Mouse (Mus musculus) ES-E14 (cell line): ENCODE data around the gene Ube2d3. TPM values are rescaled to one million over a fixed set of nuclear protein-coding genes. Genes with fewer than 3 reads are reported as not detected.

ENCODE experiments used
- DNase-seq: peaks from one replicate; pipeline ENCODE4 v3.0.0-alpha.2; 2013; ENCODE audit warnings: low read depth, low spot score
- H3K27ac ChIP-seq: 2 replicates; pipeline ENCODE4 v1.5.1; 2012; ENCODE audit warnings: low read depth, mild to moderate bottlenecking, low read length, moderate library complexity, mixed read lengths; ENCODE audit not compliant: poor library complexity, insufficient read depth, severe bottlenecking
- H3K36me3 ChIP-seq: 2 replicates; pipeline ENCODE4 v1.6.1; 2012; ENCODE audit warnings: mild to moderate bottlenecking, low read length, moderate library complexity, mixed read lengths; ENCODE audit not compliant: control insufficient read depth, poor library complexity, insufficient read depth, severe bottlenecking
- H3K4me1 ChIP-seq, 2 experiments: fragments of 150-350 bp in 1 of 2; sonication (generic) in 1 of 2; 2 replicates each; pipeline ENCODE4 v1.6.1; 2012; ENCODE audit warnings: low read length in 2 of 2, mild to moderate bottlenecking in 1 of 2, mixed read lengths in 1 of 2; ENCODE audit not compliant: control insufficient read depth in 2 of 2, insufficient read depth in 2 of 2, poor library complexity in 1 of 2
- H3K4me3 ChIP-seq, 2 experiments: fragments of 150-350 bp in 1 of 2; sonication (generic) in 1 of 2; 2 replicates each; pipeline ENCODE4 v1.5.1; 2012; ENCODE audit warnings: low read length in 2 of 2, low read depth in 1 of 2, mild to moderate bottlenecking in 1 of 2, mixed read lengths in 1 of 2; ENCODE audit not compliant: insufficient read depth in 1 of 2, poor library complexity in 1 of 2, severe bottlenecking in 1 of 2
- H3K9ac ChIP-seq: 2 replicates; pipeline ENCODE4 v1.6.1; 2012; ENCODE audit warnings: low read depth, mild to moderate bottlenecking, low read length, mixed read lengths; ENCODE audit not compliant: poor library complexity, insufficient read depth, severe bottlenecking
- H3K9me3 ChIP-seq: fragments of 150-350 bp; sonication (generic); 2 replicates; pipeline ENCODE4 v1.6.1; 2012; ENCODE audit warnings: low read depth, mild to moderate bottlenecking, low read length; ENCODE audit not compliant: control insufficient read depth, insufficient read depth
- CHD2 ChIP-seq: IDR thresholded peaks from 2 replicates; pipeline ENCODE4 v1.6.1; 2014; ENCODE audit warnings: mild to moderate bottlenecking, low read depth, low read length, inconsistent platforms
- HCFC1 ChIP-seq: IDR thresholded peaks from 2 replicates; pipeline ENCODE4 v1.6.1; 2012; ENCODE audit warnings: low read length, inconsistent platforms, borderline replicate concordance; ENCODE audit not compliant: insufficient read depth
- MAFK ChIP-seq: IDR thresholded peaks from 2 replicates; pipeline ENCODE4 v1.6.1; 2014; ENCODE audit warnings: mild to moderate bottlenecking, low read depth, low read length, inconsistent platforms; ENCODE audit not compliant: insufficient read depth
- ZC3H11A ChIP-seq: IDR thresholded peaks from 2 replicates; pipeline ENCODE4 v1.6.1; 2012; ENCODE audit warnings: low read depth, mild to moderate bottlenecking, inconsistent platforms, low read length, borderline replicate concordance
- ZNF384 ChIP-seq: IDR thresholded peaks from 2 replicates; pipeline ENCODE4 v1.6.1; 2012; ENCODE audit warnings: low read depth, low read length, inconsistent platforms
- in situ Hi-C, 2 experiments: fragments of 600-800 bp; cut with MboI; formaldehyde crosslinking; loops; one replicate each; pipeline ENCODE4 v1.15.1; 2025; ENCODE audit warnings: low sequenced_read_pairs in 2 of 2, inconsistent platforms in 1 of 2; ENCODE audit not compliant: unreplicated experiment in 2 of 2
- total RNA-seq: library from RNA; depleted of rRNA; stranded (reverse); fragments of 300-350 nt; gene quantifications from 2 replicates; pipeline ENCODE4 v1.2.3, GENCODE M21; 2012

The Ube2d3 gene
- total RNA-seq, 1 experiment: 321 TPM

- no peak overlapping the region for H3K27ac ChIP-seq
- H3K9ac ChIP-seq: no peak overlapping the region
- no peak for DNase-seq
- H3K9me3 ChIP-seq: no peaks in the 10 kb centered on the region
- no peak overlapping the region for H3K4me3 ChIP-seq
- H3K36me3 ChIP-seq: peaks cover 2% of the 10 kb centered on the region; the same call in 1 of the 2 replicates
- peaks cover 9% of the 10 kb centered on the region in 2 experiments; a peak in 3 of 4 replicates for H3K4me1 ChIP-seq
- in situ Hi-C loops: loop anchor here (10.0 kb wide), 1 partner anchor 327 kb away; no protein-coding TSS in a partner anchor
- TF ChIP-seq MAFK: no peak
- no peak for TF ChIP-seq ZC3H11A
Measured at GRCm38 (mm10) chr3:135407351-135407750, 30.6 kb upstream of the Ube2d3 start.

- Histone ChIP-seq H3K4me1 (peaks cover 2 to 4% of the 10 kb centered on the region in 2 experiments; a peak in 2 of 4 replicates), H3K36me3 (peaks cover 2% of the 10 kb centered on the region; the same call in 1 of the 2 replicates), H3K9me3 (no peaks in the 10 kb centered on the region), H3K4me3 (no peak overlapping the region), H3K27ac (no peak overlapping the region), H3K9ac (no peak overlapping the region)
- in situ Hi-C loops: loop anchor here (10.0 kb wide), 1 partner anchor 326 kb away; no protein-coding TSS in a partner anchor
- TF ChIP-seq CHD2 (no peak), HCFC1 (no peak), MAFK (no peak), ZNF384 (no peak), ZC3H11A (0 out of 2 replicates have a peak, but pooled peaks have one; percentile 15)
- no peak for DNase-seq
Measured at GRCm38 (mm10) chr3:135409219-135409618, 28.7 kb upstream of the Ube2d3 start.

DNA sequence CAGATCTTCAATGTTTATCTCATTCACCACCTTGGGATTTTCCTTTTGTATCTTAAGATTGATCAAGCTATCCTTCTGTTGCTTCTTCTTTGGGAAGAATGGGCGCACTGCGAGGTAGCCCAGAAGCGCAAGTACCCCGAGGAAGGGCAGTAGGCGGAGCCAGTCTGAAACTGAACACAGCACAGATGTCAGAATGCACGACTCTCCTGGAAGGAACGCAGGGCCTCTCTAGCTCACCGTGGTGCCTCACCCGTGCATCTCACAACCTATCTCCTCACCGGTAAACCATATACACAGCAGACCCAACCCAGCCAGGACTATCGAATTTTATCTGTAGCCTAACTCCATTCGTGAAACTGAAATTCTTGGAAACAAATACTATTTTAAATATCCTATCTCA lies 26.9 kb upstream of the Ube2d3 start:
- Histone ChIP-seq H3K9me3 (no peaks in the 10 kb centered on the region), H3K4me1 (peaks cover 2 to 4% of the 10 kb centered on the region in 2 experiments; a peak in 2 of 4 replicates), H3K27ac (no peak overlapping the region), H3K4me3 (peak overlapping the region; percentile 5 to 29; a peak in 3 of 4 replicates), H3K36me3 (peaks cover 2% of the 10 kb centered on the region; the same call in 1 of the 2 replicates), H3K9ac (no peak overlapping the region)
- TF ChIP-seq ZNF384 (no peak), CHD2 (no peak), HCFC1 (no peak), ZC3H11A (no peak), MAFK (no peak)
- DNase-seq: no peak
- in situ Hi-C loops: no loop called here

GRCm38 (mm10) chr3:135411824-135412223 lies 26.1 kb upstream of the Ube2d3 start:
- Histone ChIP-seq H3K9me3 (no peaks in the 10 kb centered on the region), H3K36me3 (peaks cover 2% of the 10 kb centered on the region; the same call in 1 of the 2 replicates), H3K9ac (no peak overlapping the region), H3K4me1 (peaks cover 2 to 4% of the 10 kb centered on the region in 2 experiments; a peak in 2 of 4 replicates), H3K4me3 (no peak overlapping the region), H3K27ac (no peak overlapping the region)
- in situ Hi-C loops: no loop called here
- TF ChIP-seq MAFK: no peak
- TF ChIP-seq ZNF384: no peak
- TF ChIP-seq HCFC1: no peak
- no peak for TF ChIP-seq CHD2
- no peak for TF ChIP-seq ZC3H11A
- no peak for DNase-seq

DNA sequence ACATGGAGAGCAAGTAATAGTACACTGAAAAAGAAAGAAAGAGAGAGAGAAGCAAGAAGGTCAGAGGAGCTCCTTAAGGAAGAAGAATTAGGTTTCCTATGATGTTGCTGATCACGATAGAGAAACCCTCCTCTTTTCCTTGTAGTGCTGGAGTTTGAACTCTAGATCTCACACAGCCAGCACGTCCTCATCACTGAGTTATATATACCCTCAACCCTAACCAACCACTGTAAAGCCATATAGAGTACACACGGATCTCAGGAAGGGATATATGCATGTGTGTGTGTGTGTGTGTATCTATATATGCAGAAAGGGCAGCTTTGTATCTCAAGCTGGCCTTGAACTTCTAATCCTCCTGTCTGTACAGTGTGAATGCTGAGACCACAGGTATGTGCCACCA lies 20.7 kb upstream of the Ube2d3 start:
- TF ChIP-seq MAFK (no peak), HCFC1 (no peak), ZC3H11A (no peak), CHD2 (no peak), ZNF384 (no peak)
- no peak overlapping the region for H3K9ac ChIP-seq
- peaks cover 3 to 4% of the 10 kb centered on the region in 2 experiments; a peak in 2 of 4 replicates for H3K4me1 ChIP-seq
- H3K9me3 ChIP-seq: no peaks in the 10 kb centered on the region
- DNase-seq: no peak
- H3K36me3 ChIP-seq: no peaks in the 10 kb centered on the region; the same call in 1 of the 2 replicates
- in situ Hi-C loops: no loop called here
- H3K27ac ChIP-seq: no peak overlapping the region
- no peak overlapping the region for H3K4me3 ChIP-seq
